Mouse (Mus musculus) ovary, adult 18-20 months (tissue): ENCODE data around the gene Mpp4.
A peak's percentile ranks its signal among the peaks of the same experiment; 100 is the strongest.

Experiments used
- DNase-seq: peaks from one replicate; pipeline ENCODE4 v3.0.0; 2022; ENCODE audit warnings: low spot score, mixed read lengths

Gene Mpp4

DNA sequence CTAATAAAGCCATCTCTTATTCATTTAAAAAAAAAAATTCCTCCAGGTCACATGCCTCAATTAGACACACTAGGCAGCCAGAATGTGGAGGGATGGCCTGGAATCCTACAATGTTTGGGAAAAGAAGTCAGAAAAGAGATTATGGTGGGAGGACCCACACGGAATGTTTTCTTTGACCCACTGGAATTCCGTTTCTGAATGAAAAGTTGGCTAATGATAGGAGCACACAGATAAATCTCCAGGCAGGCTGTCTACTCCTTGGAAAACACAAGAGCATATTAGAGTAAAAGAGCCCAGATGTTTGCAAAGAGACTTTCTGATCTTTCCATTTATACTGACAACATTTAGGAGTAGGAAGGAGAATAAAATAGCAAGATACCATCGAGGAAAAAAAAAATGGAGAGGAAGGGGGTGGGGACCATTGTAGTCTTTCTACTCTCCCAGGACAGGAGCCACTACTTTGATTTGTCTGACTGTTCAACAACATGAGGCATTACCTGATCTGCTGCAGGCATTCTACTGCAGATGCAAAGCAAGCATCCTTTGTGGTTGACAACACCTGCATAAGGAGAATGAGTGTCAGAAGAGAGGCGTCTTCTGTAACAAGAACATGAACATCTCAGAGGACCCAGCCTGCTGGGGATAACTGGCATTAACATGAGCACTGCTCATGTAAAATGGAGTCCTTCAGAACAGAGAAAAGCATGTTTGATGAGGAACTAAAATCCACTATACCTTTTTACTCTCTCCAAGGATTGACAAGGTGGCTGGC is 4.7 kb upstream of the Mpp4 start:
- DNase-seq, result no peak

DNA sequence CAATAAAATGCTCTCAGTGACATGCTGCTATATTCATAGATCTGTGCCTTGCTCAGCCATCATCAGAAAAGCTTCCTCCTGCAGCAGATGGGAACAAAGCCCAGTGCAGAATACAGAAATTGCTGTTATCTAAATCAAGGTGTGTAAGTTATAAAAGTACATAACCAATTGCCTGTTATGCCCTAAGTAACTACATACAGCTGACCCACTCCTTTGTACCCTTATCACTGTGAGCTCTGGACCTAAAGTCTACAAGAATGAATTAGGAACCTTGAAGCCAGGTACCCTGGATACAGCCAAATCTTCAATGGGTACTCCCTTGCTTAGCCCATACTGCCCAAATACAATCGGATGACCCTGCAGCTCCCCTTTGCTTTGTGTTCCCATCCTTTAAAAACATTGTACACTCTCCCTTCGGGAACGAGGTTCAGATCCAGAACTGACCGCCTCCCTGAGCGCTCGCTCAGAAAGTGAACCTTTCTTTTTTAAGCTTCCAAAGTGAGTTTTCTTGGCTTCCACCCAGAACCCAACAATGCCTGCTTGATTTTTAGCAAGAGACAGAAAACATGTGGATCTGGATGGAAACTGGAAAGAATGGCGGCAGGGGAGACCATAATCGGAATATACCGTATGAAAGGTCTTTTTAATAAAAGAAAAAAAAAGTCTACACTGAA is 3.2 kb upstream of the Mpp4 start:
- no peak for DNase-seq

DNA sequence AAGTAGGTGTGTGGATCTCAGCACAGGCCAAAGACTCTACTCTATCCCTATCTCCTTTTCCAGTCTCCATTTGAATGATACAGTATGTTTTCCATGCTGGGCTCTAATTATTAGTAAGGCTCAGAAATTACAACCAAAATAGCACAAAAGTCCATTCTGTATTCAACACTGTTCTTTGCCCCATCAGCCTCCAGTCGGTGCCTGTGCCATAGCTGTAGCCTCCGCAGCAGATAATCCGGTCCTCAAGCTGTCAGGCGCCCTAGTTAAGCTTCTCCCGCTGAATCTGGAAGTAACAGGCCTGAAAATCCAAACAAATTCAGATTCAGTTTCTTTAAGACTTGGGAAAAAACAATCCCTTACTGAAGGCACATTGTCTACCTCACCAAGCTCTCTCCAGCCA is 729 bp upstream of the Mpp4 start:
- DNase-seq, result no peak

DNA sequence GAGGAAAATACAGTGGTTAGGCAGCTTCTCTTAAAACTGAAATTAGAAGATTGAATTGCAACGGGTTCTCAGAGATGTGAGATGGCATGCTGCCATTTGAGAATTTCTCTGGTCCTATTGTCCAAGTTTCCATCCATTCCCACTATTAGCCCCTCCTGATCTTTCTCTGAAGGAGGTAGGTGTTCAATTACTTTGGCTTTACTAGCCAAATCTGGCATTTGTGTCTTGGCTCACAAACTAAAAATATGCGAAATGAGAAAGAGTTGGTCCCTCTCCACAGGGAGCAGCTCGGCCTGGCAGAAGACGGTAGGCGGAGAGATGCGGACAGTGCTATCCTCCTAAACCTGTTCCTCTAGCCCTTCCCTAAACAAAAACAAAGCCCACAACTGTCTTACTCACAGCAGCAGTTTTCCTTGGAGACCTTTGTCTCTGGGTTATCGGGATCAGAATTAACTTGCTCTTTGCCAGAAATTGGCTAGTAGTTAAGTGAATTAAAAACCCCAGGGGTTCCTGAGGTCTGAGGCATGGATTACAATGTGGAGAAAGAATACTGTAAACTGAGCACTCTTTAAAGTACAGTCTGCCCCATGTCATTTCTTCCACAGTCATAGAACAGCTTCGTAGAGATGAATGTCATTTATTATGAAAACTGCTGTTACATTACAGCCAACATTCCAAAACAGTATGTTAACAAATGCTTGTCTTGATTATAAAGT is 722 bp downstream of the Mpp4 start:
- DNase-seq, result no peak

DNA sequence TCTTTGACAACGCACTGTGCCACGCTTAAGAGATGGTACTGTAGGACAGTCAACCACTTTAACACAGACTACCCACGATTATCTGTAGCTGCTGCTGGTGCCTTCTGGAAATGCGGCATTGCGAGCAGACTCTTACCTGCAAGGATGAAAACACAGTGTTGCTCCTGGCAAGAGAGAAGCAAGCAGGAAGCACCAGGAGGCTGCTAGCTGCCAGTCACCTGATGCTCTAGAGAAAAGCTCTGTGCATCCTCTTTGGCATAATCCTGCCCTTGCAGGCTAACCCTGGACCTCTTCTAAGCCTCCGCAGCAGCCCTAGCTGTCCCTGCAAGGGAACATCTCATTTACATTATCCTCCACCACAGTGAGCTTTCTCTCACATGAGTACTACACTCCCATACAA is 1.8 kb downstream of the Mpp4 start:
- no peak for DNase-seq

DNA sequence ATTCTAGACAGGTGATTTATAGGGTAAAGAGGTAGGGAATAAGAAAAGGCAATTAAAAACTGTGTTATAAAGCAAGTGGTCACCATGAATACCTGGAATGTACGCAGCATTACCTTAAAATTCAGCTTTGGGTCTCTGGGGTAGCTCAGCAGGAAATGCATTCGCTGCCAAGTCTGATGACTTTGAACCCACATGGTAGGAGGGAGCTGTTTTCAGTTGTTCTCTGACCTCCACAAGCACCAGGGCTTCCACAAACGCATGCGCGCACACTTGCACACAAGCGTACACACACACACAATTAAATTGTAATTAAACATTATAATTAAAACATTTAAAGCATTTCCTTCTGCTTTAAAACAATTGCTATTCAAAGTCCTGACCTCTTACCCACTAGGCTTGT is 2.3 kb downstream of the Mpp4 start:
- no peak for DNase-seq

DNA sequence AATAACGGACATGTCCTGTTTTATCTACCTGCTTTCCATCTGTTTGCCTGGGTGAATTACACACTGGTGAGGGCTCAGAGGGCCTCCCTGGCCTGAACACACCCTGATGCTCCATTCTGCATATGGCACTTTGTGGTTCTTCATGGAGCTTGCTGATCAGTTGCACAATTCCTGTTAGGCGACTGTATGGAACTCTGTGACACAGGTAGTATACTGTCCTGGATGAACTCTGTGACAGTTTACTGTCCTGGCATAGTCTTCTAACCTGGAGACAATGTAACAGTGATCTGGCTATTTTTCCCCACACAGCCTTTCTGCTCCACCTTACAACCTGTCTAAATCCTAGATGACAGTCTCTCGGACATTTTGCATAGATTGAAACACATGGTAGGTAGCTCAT is 4.1 kb downstream of the Mpp4 start:
- no peak for DNase-seq

DNA sequence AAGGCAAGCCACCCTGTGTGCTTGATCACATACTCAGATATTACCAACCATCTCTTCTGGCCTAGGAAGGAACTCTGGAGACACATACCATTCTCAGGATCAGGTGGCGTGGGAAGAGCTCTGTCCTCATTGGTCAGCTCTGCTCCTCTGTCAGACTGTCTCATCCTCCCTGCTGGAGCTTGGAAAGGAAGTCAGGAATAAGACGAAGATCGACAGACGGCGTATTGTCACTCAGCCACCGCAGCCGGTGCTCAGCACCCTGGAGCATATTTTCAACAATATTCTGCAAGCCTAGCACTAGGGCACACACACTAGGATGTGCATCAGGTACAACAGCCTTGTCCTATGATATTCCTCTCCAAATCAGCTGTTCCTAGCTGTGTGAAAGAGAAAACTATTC is 4.7 kb downstream of the Mpp4 start:
- no peak for DNase-seq

DNA sequence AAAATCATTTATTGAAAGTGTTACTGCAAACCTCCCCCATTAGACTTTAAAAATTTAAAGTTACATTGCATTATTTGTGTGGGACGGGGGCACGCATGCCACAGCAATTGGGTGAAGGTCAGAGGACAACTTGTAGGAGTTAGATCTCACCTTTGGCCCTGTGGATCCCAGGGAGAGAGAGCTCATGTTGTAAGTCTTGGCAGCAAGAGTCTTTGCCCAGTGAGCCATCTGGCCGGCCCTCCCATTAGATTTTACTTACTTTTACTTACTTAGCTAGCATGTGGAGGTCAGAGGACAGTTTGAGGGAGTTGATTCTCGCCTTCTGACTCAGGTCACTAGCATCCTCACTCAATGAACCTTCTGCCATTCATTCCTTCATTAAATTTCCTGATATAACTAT is 5.3 kb downstream of the Mpp4 start:
- no peak for DNase-seq

DNA sequence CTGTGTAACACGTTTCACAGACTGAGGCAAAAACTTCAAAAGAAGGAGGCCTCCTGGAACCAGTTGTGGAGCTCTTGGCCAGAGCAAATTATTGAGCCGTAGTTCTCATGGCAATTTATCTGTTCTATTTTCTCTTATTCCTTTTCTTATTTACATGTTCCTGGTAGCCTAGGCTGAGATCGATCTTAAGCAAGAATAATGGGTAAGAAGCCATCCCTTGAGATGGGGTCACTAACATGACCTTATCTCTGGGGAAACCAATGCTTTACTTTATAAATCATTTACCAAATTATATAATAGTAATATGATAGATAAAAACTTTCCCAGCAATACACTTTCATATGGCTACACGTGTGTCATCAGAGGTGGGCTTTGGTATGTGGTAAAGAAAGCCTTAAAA is 10.8 kb downstream of the Mpp4 start:
- DNase-seq, result no peak

DNA sequence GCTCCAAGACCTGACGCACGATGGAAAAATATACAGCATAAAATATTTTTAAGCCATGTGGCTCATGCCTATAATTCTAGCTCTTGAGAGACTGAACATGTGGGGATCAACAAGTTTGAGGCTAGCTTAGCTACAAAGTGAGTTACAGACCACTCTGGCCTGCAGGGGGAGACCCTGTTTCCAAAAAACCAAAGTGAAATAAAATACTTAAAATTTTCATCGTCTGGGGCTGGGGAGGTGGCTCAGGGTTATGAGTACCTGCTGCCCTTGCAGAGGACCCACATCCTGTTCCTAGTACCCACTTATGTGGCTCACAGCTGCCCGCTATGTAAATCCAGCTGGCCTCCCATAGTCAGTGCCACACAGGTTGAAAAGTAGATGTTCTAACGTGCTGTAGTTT is 12.6 kb downstream of the Mpp4 start:
- DNase-seq, result no peak

DNA sequence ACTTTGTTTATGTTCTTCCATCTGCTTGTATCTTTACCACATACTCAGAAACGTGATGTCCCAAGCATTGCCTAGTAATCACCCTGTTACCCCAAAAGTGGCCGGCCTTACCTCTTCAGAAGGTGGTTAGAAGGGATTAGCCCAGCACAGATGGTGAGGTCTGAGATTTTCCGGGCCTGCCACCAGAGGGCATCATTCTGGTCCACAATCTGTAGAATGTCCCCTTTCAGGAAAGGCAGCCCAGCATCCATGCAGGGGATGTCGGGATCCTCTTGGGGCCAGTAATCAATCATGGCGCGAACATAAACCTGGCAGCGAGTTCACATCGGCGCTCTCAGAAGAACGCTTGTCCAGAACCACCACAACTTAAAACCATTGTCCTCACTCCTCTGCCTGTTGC is 18.6 kb downstream of the Mpp4 start:
- no peak for DNase-seq

DNA sequence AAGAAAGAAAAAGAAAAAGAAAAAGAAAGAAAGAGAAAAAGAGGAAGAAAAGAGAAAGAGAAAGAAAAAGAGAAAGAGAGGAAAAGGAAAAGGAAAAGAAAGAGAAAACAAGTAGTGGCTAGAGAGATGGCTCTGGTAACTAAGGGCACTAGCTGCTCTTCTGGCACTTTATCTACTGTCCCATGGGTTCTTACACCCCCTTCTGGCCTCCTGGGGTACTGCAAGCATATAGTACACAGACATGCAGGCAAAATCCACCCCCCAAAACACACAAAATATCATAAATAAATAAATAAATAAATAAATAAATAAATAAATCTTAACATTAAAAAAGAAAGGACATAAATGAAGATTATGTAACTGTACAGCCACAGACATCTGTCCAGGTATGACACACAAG is 20.4 kb downstream of the Mpp4 start:
- no peak for DNase-seq

DNA sequence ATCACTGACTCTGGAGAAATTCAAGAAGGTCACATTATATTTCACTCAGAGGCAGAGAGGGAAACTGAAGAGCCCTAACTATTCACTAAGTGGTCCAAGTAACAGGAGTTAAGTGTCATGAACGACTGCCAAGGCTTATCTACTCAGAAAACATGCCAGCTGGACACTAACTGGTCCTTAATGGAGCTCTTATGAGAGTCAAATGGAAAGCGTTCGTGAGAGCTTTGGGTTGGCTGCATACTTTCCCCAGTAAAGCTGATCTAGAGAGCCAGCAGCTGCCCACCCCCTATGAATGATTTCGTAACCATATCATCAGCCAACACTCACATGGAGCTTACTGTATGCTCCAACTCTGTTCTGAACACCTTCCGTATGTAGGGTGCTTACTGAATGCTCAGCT is 28.8 kb downstream of the Mpp4 start:
- no peak for DNase-seq

DNA sequence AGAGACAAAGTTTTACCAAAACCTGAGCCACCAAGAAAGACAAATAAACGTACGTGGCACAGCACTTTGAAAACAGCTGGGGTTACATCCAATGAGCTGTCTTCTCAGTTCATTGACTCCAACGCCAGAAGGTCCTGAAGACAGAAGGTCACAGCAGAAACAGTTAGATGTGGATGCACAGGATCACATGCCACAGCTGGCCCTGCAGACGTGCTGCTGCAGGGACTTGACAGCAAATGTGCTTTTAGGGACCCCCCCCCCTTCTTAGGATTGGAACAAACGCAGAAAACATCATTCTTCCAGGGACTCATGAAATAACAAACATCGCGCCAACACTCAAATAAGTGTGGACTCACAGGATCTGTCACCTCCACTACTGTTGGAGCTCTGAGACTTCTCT is 34.3 kb downstream of the Mpp4 start:
- DNase-seq, result no peak

DNA sequence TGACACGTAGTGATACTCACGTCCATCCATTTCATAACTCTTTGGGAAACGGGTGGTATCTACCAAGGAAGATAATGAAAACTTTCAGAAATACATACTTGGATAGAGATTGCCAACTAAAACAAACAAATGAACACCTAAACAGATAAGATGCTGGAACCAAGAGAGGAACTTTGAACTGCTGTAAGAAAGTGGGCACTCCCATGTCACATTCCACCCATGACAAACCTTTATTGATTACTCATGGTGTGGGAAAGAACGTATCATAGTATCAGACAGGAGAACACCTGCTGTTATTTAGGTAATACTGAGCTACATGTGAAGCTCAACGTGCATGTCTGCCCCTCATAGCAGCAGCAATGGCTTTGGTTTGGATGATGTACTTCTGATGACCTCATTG is 37.6 kb downstream of the Mpp4 start:
- no peak for DNase-seq

DNA sequence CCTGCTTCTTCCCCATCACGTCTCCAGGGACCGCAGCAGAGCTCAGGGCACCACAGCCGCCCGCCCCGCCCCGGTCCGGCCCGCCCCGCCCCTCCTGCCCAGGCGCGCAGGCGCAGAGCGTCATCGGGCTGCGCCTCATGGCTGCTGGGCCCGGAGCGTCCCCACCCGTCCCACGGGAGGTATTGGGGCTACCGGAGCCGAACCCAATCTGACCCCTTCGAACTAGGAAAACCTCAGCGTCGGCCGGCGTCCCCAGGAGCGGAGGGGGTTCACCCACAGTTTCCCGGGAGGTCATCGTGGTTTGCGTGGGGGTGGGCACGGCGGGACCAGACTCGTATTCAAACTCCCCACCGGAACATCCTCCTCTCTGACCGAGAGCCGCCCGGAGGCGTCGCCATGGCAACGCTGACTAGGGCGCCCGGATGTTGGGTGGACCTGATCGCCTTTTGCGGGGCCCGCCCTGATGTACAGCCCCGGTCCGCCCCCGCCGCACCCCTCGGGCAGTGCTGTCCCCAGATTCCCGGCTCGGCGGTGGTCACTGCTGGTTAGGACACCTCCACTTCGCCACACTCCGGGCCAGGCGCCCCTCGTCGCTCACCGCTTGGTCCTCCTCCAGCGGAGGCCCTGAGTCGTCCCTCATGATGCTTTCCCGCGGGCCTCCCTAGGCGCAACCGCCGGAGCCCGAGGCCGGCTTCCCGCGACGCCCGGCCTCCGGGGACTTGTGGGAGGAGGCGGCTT is 43.3 kb downstream of the Mpp4 start, which contains the start of gene Tmem237:
Tmem237 (minus strand) TSS at position 689 of the 738 bp plus-strand sequence.
- peak; percentile 90 for DNase-seq

DNA sequence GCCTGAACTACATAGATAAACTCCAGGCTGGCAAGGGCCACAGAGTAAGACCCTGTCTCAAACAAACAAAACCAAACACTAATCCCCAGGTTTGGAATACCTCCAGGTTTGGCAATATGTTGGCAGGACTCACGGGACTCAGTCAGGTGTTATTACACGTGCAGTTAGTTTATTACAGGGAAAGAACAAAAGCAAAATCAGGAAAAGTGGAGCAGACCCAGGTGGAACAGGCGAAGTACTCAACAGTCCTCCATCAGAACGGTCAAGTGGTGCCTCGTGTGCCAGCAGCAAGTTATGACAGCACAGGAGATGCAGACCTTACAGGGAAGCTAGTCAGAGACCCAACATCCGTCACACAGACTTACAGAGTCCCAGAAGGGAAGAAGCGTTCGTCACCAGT is 52.7 kb downstream of the Mpp4 start:
- DNase-seq, result no peak

DNA sequence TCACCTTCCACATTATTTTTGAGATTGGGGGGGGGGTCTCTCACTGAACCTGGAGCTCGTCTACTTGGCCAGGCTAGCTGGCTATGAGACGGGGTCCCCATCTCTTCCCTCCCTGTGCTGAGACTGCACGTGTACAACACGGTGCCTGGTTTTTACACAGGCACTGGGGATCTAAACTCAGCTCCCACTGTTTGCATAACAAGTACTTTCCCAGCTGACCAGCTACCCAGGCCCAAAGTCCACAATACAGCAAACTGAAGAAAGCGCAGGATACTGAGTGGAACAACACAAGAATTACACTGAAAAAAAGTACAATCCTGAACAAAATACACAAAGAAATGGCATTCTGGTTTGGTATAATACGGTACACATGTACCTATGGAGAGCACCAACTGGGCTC is 61.1 kb downstream of the Mpp4 start:
- DNase-seq, result no peak

DNA sequence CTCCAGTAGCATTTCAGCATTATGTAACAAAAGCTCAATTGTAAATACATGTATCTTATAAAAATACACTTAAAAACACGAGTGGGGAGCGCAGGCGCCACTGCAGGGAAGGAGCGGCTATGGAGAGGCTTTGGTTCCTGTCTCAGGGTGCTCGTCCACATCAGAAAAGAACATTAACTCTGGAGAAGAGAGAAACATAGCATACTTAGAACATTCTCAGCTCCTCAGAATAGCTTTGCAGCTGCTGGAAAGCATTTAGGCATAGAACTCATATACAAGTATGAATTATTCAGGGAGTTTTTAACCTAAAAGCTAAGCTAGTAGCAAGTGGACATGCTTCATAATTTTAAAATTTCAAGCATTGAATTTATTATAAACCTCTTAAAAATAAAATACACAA is 62.2 kb downstream of the Mpp4 start:
- DNase-seq, result no peak

DNA sequence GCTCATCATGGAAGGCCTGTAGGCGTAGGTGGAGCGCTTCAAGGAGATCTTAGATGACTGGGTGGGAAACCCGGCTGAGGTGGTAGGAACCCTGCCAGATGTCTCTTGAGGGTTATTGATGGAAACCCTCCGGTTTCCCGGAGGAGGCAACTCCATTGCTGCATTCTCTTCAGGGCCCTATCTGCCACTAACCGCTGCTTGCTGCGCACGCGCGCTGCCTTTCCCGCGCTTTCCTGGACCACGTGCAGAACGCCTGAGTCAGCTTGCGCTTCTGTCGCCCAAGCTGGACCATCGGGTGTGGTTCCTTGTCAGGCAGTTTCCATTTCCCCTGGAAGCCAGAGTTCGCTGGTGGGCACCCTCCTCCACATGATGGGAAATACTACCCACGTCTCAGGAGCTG is 68.5 kb downstream of the Mpp4 start, which contains the start of gene C2cd6:
C2cd6 (minus strand) TSS at position 196 of the 400 bp plus-strand sequence.
- no peak for DNase-seq
